In the genomic region with DNA sequence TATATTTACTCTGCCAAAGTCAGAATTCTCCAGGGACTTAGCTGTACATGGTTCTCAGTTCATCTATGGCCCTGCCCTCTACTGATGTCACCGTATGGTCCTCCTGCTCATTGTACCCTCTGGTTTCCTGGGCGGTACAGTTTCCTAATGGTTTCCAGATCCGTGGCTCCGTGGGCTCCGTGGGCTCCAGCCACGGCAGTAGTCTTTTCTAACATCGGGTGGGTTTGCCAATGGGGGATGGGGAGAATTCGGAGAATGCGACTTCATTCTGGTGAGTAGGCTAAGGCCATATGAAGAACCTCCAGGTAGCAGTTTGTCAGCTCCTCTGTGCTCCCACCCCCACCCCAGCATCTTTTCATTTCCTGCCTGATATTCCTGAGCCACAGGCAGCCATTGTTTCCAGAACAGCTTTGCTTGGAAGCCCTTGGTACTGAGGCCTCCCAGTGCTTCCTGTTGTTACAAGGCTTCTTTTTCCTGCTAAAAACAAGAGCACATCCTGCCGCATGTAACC, we compare ENCODE assay signal across 9 mouse cellular contexts.
DNase-seq lines count a peak whose midpoint lies in the region; ATAC-seq and TF ChIP-seq lines count a peak whose summit lies in the region.
"Had no signal": no experiment of that assay in that cellular context is flagged by ENCODE, and none has a peak within 500 bp of the region (broad histone marks: within the 10 kb centered on the region; RNA-seq: fewer than 3 reads in every experiment).

No protein-coding gene starts in this region.

- H3K4me1 ChIP-seq in midbrain, embryonic 16.5 days (ENCODE audit: control insufficient read depth, insufficient read depth, low read length) = peaks cover 3% of the 10 kb centered on the region; the same call in 1 of the 2 replicates
- H3K4me1 ChIP-seq in midbrain, postnatal 0 days (ENCODE audit: insufficient read depth, low read length) = no peaks in the 10 kb centered on the region
- H3K4me1 ChIP-seq in limb, embryonic 11.5 days (ENCODE audit: control insufficient read depth, insufficient read depth, low read length) = peaks cover 5% of the 10 kb centered on the region; the same call in 1 of the 2 replicates
- H3K4me1 ChIP-seq in neural tube, embryonic 15.5 days = peaks cover 7% of the 10 kb centered on the region; the same call in 1 of the 2 replicates

- 89% methylated on average over 10 of the region's 10 CpGs for WGBS in midbrain, embryonic 16.5 days
- 83% methylated on average over 10 of the region's 10 CpGs for WGBS in midbrain, postnatal 0 days
- WGBS in limb, embryonic 11.5 days = 83% methylated on average over 10 of the region's 10 CpGs
- 79% methylated on average over 10 of the region's 10 CpGs for WGBS in neural tube, embryonic 15.5 days

- no peak for DNase-seq in midbrain, postnatal 0 days (ENCODE audit: low spot score)
- peak; percentile 48 to 53 for DNase-seq in heart, postnatal 10 days
- peak; percentile 25 for DNase-seq in limb, embryonic 11.5 days (ENCODE audit: low spot score)
- DNase-seq in cerebellum, postnatal 10 days = no peak
- no peak for DNase-seq in layer of hippocampus, adult 18-20 months (ENCODE audit: low spot score in 2 of 2)
- no peak for DNase-seq in cerebellum, adult 11-12 months

- H3K27me3 ChIP-seq in midbrain, embryonic 16.5 days (ENCODE audit: control insufficient read depth, insufficient read depth, low read depth, low read length) = no peaks in the 10 kb centered on the region
- no peaks in the 10 kb centered on the region for H3K27me3 ChIP-seq in midbrain, postnatal 0 days (ENCODE audit: insufficient read depth, low read length)
- H3K27me3 ChIP-seq in limb, embryonic 11.5 days (ENCODE audit: control insufficient read depth, insufficient read depth, low read length) = no peaks in the 10 kb centered on the region
- H3K27me3 ChIP-seq in neural tube, embryonic 15.5 days (replicated peaks) = no peaks in the 10 kb centered on the region

- no peak overlapping the region for H3K9ac ChIP-seq in midbrain, embryonic 16.5 days (ENCODE audit: low read depth, low read length)
- no peak overlapping the region for H3K9ac ChIP-seq in midbrain, postnatal 0 days (replicated peaks; ENCODE audit: low read length, poor library complexity, severe bottlenecking)
- H3K9ac ChIP-seq in limb, embryonic 11.5 days (ENCODE audit: low read length) = no peak overlapping the region
- no peak overlapping the region for H3K9ac ChIP-seq in neural tube, embryonic 15.5 days (replicated peaks)
- H3K9ac ChIP-seq: liver, embryonic 14.5 days had no signal

- no peak overlapping the region for H3K4me2 ChIP-seq in midbrain, embryonic 16.5 days (ENCODE audit: low read length)
- H3K4me2 ChIP-seq in midbrain, postnatal 0 days (ENCODE audit: low read depth, low read length, poor library complexity, severe bottlenecking) = no peak overlapping the region
- no peak overlapping the region for H3K4me2 ChIP-seq in limb, embryonic 11.5 days (ENCODE audit: low read depth, severe bottlenecking)
- H3K4me2 ChIP-seq in neural tube, embryonic 15.5 days = no peak overlapping the region

- no peaks in the 10 kb centered on the region for H3K9me3 ChIP-seq in midbrain, embryonic 16.5 days (replicated peaks; ENCODE audit: control insufficient read depth, low read length, poor library complexity, severe bottlenecking)
- H3K9me3 ChIP-seq in midbrain, postnatal 0 days (ENCODE audit: low read length) = no peaks in the 10 kb centered on the region
- no peaks in the 10 kb centered on the region; the same call in 1 of the 2 replicates for H3K9me3 ChIP-seq in limb, embryonic 11.5 days (ENCODE audit: control insufficient read depth, low read length)
- no peaks in the 10 kb centered on the region for H3K9me3 ChIP-seq in neural tube, embryonic 15.5 days (replicated peaks)

- peak overlapping the region; percentile 33; the same call in 1 of the 2 replicates for H3K27ac ChIP-seq in midbrain, embryonic 16.5 days (ENCODE audit: low read length)
- no peak overlapping the region for H3K27ac ChIP-seq in midbrain, postnatal 0 days (ENCODE audit: low read depth, low read length)
- no peak overlapping the region for H3K27ac ChIP-seq in limb, embryonic 11.5 days (replicated peaks; ENCODE audit: low read depth, low read length)
- H3K27ac ChIP-seq in neural tube, embryonic 15.5 days (replicated peaks) = no peak overlapping the region
- H3K27ac ChIP-seq: liver, embryonic 14.5 days had no signal

- TF ChIP-seq CTCF in midbrain, postnatal 0 days (IDR thresholded peaks at IDR 0.05) = no peak

- no peak for ATAC-seq in midbrain, embryonic 16.5 days
- ATAC-seq in midbrain, postnatal 0 days (ENCODE audit: low FRiP score) = no peak
- no peak for ATAC-seq in limb, embryonic 11.5 days (ENCODE audit: insufficient number of reproducible peaks, low FRiP score, low TSS enrichment, low read depth)
- no peak for ATAC-seq in neural tube, embryonic 15.5 days (ENCODE audit: low FRiP score)

- no peaks in the 10 kb centered on the region for H3K36me3 ChIP-seq in midbrain, embryonic 16.5 days (ENCODE audit: control insufficient read depth, insufficient read depth, low read length)
- no peaks in the 10 kb centered on the region for H3K36me3 ChIP-seq in midbrain, postnatal 0 days (ENCODE audit: insufficient read depth, low read length)
- H3K36me3 ChIP-seq in limb, embryonic 11.5 days (ENCODE audit: control insufficient read depth, insufficient read depth, low read length) = no peaks in the 10 kb centered on the region
- no peaks in the 10 kb centered on the region for H3K36me3 ChIP-seq in neural tube, embryonic 15.5 days

- intact Hi-C loops in heart, postnatal 10 days (cut with DNase I) = no loop called here

- no peak overlapping the region for H3K4me3 ChIP-seq in midbrain, embryonic 16.5 days (ENCODE audit: low read depth, low read length)
- no peak overlapping the region for H3K4me3 ChIP-seq in midbrain, postnatal 0 days (ENCODE audit: low read depth, low read length)
- H3K4me3 ChIP-seq in limb, embryonic 11.5 days (ENCODE audit: low read depth, low read length) = no peak overlapping the region
- H3K4me3 ChIP-seq in neural tube, embryonic 15.5 days (replicated peaks) = no peak overlapping the region

Comparison
In these comparisons a context has a peak if more than half of its experiments do, and no peak if none do; other contexts are left out.
1. DNase-seq: peak in heart, postnatal 10 days (2 of 2) and limb, embryonic 11.5 days (single experiment); none in midbrain, postnatal 0 days (single experiment), cerebellum, postnatal 10 days (0 of 2), layer of hippocampus, adult 18-20 months (0 of 2) and cerebellum, adult 11-12 months (single experiment).